Mouse (Mus musculus) ES-E14 (cell line): ENCODE measurements at regions not wholly inside any gene's neighbourhood (a gene's known extent, or its start where the extent isn't known, plus 50 kb on each side); places are given as distances from the start of the nearest gene placed in this dataset.

Experiments used
- CHD2 ChIP-seq: IDR thresholded peaks from 2 replicates; pipeline ENCODE4 v1.6.1; 2014; ENCODE audit warnings: mild to moderate bottlenecking, low read depth, low read length, inconsistent platforms
- HCFC1 ChIP-seq: IDR thresholded peaks from 2 replicates; pipeline ENCODE4 v1.6.1; 2012; ENCODE audit warnings: low read length, inconsistent platforms, borderline replicate concordance; ENCODE audit not compliant: insufficient read depth
- ZC3H11A ChIP-seq: IDR thresholded peaks from 2 replicates; pipeline ENCODE4 v1.6.1; 2012; ENCODE audit warnings: low read depth, mild to moderate bottlenecking, inconsistent platforms, low read length, borderline replicate concordance

- TF ChIP-seq HCFC1: no peak
- no peak for TF ChIP-seq ZC3H11A
- no peak for TF ChIP-seq CHD2
Observed at GRCm38 (mm10) chr10:117474351-117475085, 94.7 kb upstream of the Cpsf6 start.
